Mouse (Mus musculus) embryonic facial prominence, embryonic 14.5 days (tissue): Measurements from ENCODE around the gene Tada2b. TPM values are rescaled to one million over a fixed set of nuclear protein-coding genes. Genes with fewer than 3 reads are reported as not detected.

Experiments
- ATAC-seq: fragments of 200-750 bp; cut with Nextera tagmentation; 2 replicates; pipeline ENCODE4 v1.8.0; 2017; ENCODE audit warnings: low read depth, moderate number of reproducible peaks, moderate TSS enrichment
- DNase-seq: peaks from one replicate; pipeline ENCODE4 v3.0.0-alpha.2; 2015; ENCODE audit warnings: low spot score
- H3K27ac ChIP-seq: fragments of 300-500 bp; sonication (generic); replicated peaks from 2 replicates; pipeline ENCODE4 v1.5.1; 2014; ENCODE audit warnings: low read depth, mild to moderate bottlenecking, low read length, moderate library complexity
- H3K27me3 ChIP-seq: fragments of 300-500 bp; sonication (generic); replicated peaks from 2 replicates; pipeline ENCODE4 v1.6.1; 2014; ENCODE audit warnings: low read length; ENCODE audit not compliant: control insufficient read depth, insufficient read depth
- H3K36me3 ChIP-seq: fragments of 300-500 bp; sonication (generic); 2 replicates; pipeline ENCODE4 v1.6.1; 2014; ENCODE audit warnings: low read length, mixed read lengths; ENCODE audit not compliant: control insufficient read depth, insufficient read depth
- H3K4me1 ChIP-seq: fragments of 300-500 bp; sonication (generic); 2 replicates; pipeline ENCODE4 v1.6.1; 2014; ENCODE audit warnings: antibody characterized with exemption, low read length; ENCODE audit not compliant: control insufficient read depth, insufficient read depth
- H3K4me2 ChIP-seq: fragments of 300-500 bp; sonication (generic); 2 replicates; pipeline ENCODE4 v1.6.1; 2014; ENCODE audit warnings: low read depth, mild to moderate bottlenecking, low read length, moderate library complexity, mixed read lengths
- H3K4me3 ChIP-seq: fragments of 300-500 bp; sonication (generic); 2 replicates; pipeline ENCODE4 v1.5.1; 2014; ENCODE audit warnings: low read depth, mild to moderate bottlenecking, low read length
- H3K9ac ChIP-seq: fragments of 300-500 bp; sonication (generic); 2 replicates; pipeline ENCODE4 v1.6.1; 2014; ENCODE audit warnings: low read depth, mild to moderate bottlenecking, low read length, moderate library complexity, mixed read lengths
- H3K9me3 ChIP-seq: fragments of 300-500 bp; sonication (generic); 2 replicates; pipeline ENCODE4 v1.6.1; 2016; ENCODE audit warnings: low read length; ENCODE audit not compliant: control insufficient read depth
- WGBS: fragments of 180-500 bp; shearing (Covaris S2); extraction: QIAGEN DNeasy Blood & Tissue Kit; methylation state at CpG from one replicate; pipeline ENCODE4 v1.1.7; 2014; 5-methylcytosine and 5-hydroxymethylcytosine counted together
- polyA plus RNA-seq: library from polyadenylated mRNA; unstranded; fragments of >200 nt; fragmentation: Nextera tagmentation; extraction: Ambion mirVana; gene quantifications from 2 replicates; pipeline ENCODE4 v1.2.1, GENCODE M21; 2014

Tada2b gene
- polyA plus RNA-seq, 1 experiment from 2014 or later, result 4.2 TPM

DNA sequence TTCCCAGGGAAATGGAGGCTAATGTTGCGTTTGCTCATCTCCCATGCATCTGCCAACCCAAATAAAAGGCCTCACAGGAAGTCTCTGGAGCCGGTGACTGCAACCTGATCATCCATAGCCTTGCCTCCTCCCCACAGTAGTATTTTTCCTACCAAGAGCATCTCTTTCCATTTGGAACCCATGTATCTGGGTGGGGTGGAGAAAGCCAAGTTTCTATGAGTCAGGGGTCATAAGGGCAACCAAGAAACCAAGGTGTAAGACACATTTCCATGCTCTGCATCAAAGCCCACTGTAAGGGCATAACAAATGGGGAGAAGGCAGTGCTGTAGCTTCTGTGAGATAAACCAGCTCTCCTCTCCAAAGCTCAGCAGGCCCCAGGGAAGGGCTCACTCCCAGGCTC lies 22.9 kb downstream of the Tada2b start:
- H3K36me3 ChIP-seq, result no peaks in the 10 kb centered on the region
- H3K4me1 ChIP-seq, result peaks cover 6% of the 10 kb centered on the region
- no peaks in the 10 kb centered on the region for H3K9me3 ChIP-seq
- H3K4me2 ChIP-seq, result no peak overlapping the region
- H3K27me3 ChIP-seq, result no peaks in the 10 kb centered on the region
- H3K9ac ChIP-seq, result no peak overlapping the region
- no peak overlapping the region for H3K4me3 ChIP-seq
- ATAC-seq (no peak), DNase-seq (no peak)
- WGBS, result 44% methylated on average over 2 of the region's 2 CpGs
- H3K27ac ChIP-seq, result no peak overlapping the region

DNA sequence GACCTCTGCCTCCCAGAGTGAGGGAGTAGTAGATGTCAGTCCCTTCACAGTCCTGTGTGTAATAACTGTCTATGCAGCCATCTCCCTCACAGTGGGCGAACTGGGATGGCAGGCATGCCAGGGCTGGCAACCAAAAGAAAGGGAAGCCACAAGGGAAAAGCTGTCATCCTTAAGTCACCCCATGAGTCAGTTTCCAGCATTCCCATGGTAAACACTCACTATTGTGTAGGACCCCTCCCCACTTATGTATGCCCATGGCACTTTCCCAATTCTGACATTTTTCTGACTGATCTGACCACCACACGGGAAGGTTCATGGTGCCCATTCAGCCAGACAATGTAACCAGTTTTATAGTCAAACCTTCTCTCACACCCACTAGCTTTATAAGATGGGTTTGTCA lies 23.4 kb downstream of the Tada2b start:
- 78% methylated on average over 2 of the region's 2 CpGs for WGBS
- DNase-seq, result no peak
- ATAC-seq, result no peak
- Histone ChIP-seq H3K4me1 (peaks cover under 1% of the 10 kb centered on the region), H3K36me3 (no peaks in the 10 kb centered on the region), H3K9ac (no peak overlapping the region), H3K27ac (no peak overlapping the region), H3K4me3 (no peak overlapping the region), H3K9me3 (no peaks in the 10 kb centered on the region), H3K4me2 (no peak overlapping the region), H3K27me3 (no peaks in the 10 kb centered on the region)

DNA sequence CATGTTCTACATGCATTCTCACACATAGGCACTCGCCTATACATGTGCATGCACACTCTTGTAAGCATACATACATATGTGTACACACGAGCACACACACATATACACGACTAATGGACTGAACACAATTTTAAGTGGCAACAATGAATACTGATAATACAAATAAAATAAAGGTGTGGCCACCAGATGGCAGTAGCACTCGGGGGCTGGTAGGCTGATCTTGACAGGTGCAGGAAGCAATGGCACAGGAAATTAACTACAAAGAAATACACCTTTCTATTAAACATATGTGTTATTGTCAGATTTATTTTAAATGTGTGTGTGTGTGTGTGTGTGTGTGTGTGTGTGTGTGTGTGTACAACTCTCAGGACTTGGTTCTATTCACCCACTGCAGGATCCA lies 25.2 kb downstream of the Tada2b start:
- H3K9ac ChIP-seq, result no peak overlapping the region
- 16% methylated on average over 4 of the region's 4 CpGs for WGBS
- no peaks in the 10 kb centered on the region for H3K9me3 ChIP-seq
- no peaks in the 10 kb centered on the region for H3K4me1 ChIP-seq
- no peaks in the 10 kb centered on the region for H3K27me3 ChIP-seq
- H3K27ac ChIP-seq, result no peak overlapping the region
- ATAC-seq (no peak), DNase-seq (no peak)
- H3K4me3 ChIP-seq, result no peak overlapping the region
- H3K36me3 ChIP-seq, result no peaks in the 10 kb centered on the region
- no peak overlapping the region for H3K4me2 ChIP-seq

DNA sequence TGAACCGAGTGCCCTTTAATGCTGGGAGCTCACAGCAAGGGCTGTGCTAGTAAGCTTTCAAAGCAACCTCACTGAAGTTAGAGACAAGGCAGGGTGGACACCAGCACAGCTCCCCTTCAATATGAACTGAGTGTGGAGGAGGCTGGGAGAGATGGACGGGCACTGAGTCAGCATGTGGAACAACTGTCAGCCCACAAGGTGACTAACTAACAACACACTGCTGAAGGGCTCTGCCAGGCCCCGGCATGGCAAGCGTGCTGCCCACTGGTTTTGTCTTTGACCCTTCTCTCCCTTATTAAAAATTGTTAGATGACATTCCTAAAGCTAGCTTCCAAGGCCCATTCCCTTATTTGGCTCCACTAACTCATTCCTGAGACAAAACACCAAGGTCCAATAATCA lies 26.4 kb downstream of the Tada2b start:
- Histone ChIP-seq H3K36me3 (no peaks in the 10 kb centered on the region), H3K4me1 (no peaks in the 10 kb centered on the region), H3K9ac (no peak overlapping the region), H3K9me3 (no peaks in the 10 kb centered on the region), H3K4me2 (no peak overlapping the region), H3K27me3 (no peaks in the 10 kb centered on the region), H3K4me3 (no peak overlapping the region), H3K27ac (no peak overlapping the region)
- 69% methylated on average over 4 of the region's 4 CpGs for WGBS
- ATAC-seq (no peak), DNase-seq (no peak)

DNA sequence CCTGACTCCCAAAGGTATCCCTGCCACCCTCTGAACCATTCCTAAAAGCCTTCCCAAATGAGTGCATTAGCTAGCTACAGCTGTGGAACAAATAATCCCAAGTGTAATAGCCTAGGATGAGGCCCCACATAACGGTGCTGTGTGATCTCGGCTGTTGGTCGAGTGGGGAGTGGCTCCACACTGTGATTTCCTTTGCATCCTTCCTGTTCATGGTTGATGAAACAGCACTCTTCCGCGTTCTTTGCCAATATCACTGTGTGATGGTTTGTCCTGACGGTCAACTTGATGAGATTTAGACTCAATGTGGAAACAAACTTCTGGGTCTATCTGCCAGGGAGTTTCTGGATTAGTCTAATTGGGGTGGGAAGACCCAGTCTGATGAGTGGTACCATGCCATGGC lies 31.3 kb downstream of the Tada2b start:
- no peaks in the 10 kb centered on the region for H3K27me3 ChIP-seq
- WGBS, result 82% methylated on average over 6 of the region's 6 CpGs
- ATAC-seq (no peak), DNase-seq (no peak)
- no peak overlapping the region for H3K27ac ChIP-seq
- no peak overlapping the region for H3K4me3 ChIP-seq
- no peaks in the 10 kb centered on the region for H3K36me3 ChIP-seq
- H3K4me1 ChIP-seq, result 0 out of 2 replicates have a peak, but pooled peaks cover 4% of the 10 kb centered on the region
- H3K4me2 ChIP-seq, result no peak overlapping the region
- H3K9me3 ChIP-seq, result no peaks in the 10 kb centered on the region
- H3K9ac ChIP-seq, result no peak overlapping the region

DNA sequence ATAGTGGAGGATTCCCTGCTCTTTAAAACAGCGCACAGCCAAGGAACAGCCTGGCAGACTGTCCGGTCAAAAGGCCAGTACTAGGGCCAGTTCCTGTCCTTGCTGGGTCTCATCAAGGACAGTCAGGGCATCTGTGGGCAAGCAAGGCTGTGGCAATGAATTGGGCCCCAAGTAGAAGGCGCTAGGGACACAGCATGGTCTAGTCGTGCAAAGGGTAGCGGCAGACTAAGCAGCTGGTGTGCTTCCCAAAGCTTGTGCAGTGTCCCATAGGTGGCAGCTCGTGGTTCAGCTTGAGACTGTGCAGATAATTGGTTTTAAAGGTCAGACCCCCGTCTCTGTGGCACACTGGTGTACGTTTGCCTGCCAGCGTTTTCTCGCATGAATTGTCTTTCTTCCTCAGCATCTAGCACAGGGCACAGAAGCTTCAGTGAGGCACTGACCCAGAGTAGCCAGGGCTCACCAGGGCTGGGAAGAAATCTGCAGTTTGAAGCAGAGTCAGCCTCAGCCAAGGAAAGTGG lies 32.2 kb downstream of the Tada2b start:
- Histone ChIP-seq H3K4me2 (no peak overlapping the region), H3K36me3 (no peaks in the 10 kb centered on the region), H3K9ac (no peak overlapping the region), H3K9me3 (no peaks in the 10 kb centered on the region), H3K4me3 (no peak overlapping the region), H3K27me3 (no peaks in the 10 kb centered on the region), H3K27ac (no peak overlapping the region), H3K4me1 (0 out of 2 replicates have a peak, but pooled peaks cover 4% of the 10 kb centered on the region)
- 64% methylated on average over 10 of the region's 10 CpGs for WGBS
- DNase-seq, result no peak
- no peak for ATAC-seq

DNA sequence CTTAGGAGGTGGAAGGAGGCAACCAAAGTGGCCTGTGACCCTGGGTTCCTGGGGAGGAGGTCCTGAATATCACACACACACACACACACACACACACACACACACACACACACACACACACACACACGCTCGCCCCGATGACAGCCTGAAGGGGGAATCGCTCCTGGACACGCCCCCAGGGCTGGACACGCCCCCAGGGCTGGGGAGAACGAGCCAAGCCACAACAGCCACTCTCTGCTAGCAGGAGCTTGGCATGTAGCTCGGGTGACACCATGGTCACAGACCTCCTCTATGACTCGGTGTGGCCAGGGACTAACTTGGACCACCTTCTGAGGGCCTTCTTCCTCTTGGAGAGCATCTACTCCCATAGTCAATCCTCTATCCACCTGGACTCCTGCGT lies 33.0 kb downstream of the Tada2b start:
- Histone ChIP-seq H3K27me3 (no peaks in the 10 kb centered on the region), H3K27ac (no peak overlapping the region), H3K36me3 (no peaks in the 10 kb centered on the region), H3K4me3 (no peak overlapping the region), H3K9me3 (no peaks in the 10 kb centered on the region), H3K4me2 (no peak overlapping the region), H3K9ac (no peak overlapping the region), H3K4me1 (0 out of 2 replicates have a peak, but pooled peaks cover 4% of the 10 kb centered on the region)
- ATAC-seq, result no peak
- no peak for DNase-seq
- WGBS, result 47% methylated on average over 3 of the region's 10 CpGs

DNA sequence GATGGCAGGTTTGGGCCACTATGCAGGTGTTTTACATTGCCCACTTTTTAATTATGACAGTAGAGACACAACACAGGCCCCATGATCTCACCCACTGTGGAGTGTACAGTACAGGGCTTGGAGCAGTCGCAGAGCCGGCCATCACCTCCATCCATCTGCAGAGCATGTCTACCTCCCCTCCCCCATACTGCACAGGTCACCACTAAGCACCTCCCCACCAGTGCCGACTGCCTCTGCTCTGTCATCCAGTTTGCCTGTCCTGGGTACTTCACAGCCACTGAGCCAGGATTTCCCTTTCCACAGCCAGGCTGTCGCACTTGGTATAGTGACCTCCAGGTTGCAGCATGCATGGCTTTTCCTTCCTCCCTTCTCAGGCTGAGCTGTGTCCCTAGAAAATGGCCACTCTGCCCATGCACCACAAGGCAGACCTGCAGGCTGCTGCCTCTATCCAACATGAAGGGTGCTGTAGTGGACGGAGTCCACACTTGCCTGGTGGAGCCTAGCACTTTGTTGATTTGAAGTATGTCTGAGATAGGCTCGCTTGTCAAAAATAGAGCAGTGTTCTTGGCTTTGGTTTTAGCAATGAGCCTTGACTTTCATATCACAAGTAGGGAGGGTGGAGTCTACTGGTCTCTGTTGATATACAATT lies 34.3 kb downstream of the Tada2b start:
- H3K4me1 ChIP-seq, result peaks cover 9% of the 10 kb centered on the region; the same call in 1 of the 2 replicates
- H3K36me3 ChIP-seq, result no peaks in the 10 kb centered on the region
- H3K27ac ChIP-seq, result no peak overlapping the region
- no peaks in the 10 kb centered on the region for H3K27me3 ChIP-seq
- no peak for ATAC-seq
- no peak for DNase-seq
- no peak overlapping the region for H3K4me2 ChIP-seq
- no peaks in the 10 kb centered on the region for H3K9me3 ChIP-seq
- H3K9ac ChIP-seq, result no peak overlapping the region
- no peak overlapping the region for H3K4me3 ChIP-seq
- 70% methylated on average over 6 of the region's 6 CpGs for WGBS

DNA sequence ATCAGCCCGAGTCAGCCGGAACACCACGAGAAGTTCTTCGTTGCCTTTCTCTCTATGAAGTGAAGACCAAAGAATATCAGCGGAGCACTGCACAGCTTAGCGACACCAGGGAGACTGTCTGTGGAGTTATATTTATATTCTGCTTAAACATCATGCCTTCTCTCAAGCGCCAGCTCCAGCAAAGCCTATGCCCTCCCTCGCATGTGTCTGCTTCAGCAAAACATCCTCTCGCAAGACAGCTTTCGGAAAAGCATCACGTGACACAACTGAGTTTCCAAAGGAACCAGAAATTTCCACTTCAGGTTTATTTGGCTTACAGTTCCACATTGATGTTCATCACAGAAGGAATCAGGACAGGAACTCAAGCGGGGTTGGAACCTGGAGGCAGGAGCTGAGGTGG lies 36.2 kb downstream of the Tada2b start:
- DNase-seq (no peak), ATAC-seq (no peak)
- H3K4me3 ChIP-seq, result no peak overlapping the region
- no peak overlapping the region for H3K4me2 ChIP-seq
- no peak overlapping the region for H3K9ac ChIP-seq
- peaks cover 9% of the 10 kb centered on the region; the same call in 1 of the 2 replicates for H3K4me1 ChIP-seq
- WGBS, result 92% methylated on average over 12 of the region's 12 CpGs
- no peaks in the 10 kb centered on the region for H3K27me3 ChIP-seq
- no peaks in the 10 kb centered on the region for H3K36me3 ChIP-seq
- no peak overlapping the region for H3K27ac ChIP-seq
- H3K9me3 ChIP-seq, result no peaks in the 10 kb centered on the region
